Mouse (Mus musculus) limb, embryonic 14.5 days (tissue): ENCODE measurements around the gene Prcd. TPM values are rescaled to one million over a fixed set of nuclear protein-coding genes. Genes with fewer than 3 reads are reported as not detected.

Source experiments
- ATAC-seq: fragments of 200-750 bp; cut with Nextera tagmentation; 2 replicates; pipeline ENCODE4 v1.8.0; 2017; ENCODE audit warnings: low read depth, moderate number of reproducible peaks, moderate TSS enrichment; ENCODE audit not compliant: low FRiP score
- DNase-seq: peaks from one replicate; pipeline ENCODE4 v3.0.0-alpha.2; 2015; ENCODE audit warnings: low spot score
- H3K27ac ChIP-seq: fragments of 300-500 bp; sonication (generic); replicated peaks from 2 replicates; pipeline ENCODE4 v1.5.1; 2014; ENCODE audit warnings: low read depth, mild to moderate bottlenecking, low read length, moderate library complexity, mixed read lengths
- H3K27me3 ChIP-seq: fragments of 300-500 bp; sonication (generic); 2 replicates; pipeline ENCODE4 v1.6.1; 2014; ENCODE audit warnings: low read length, mixed read lengths; ENCODE audit not compliant: control insufficient read depth, insufficient read depth
- H3K36me3 ChIP-seq: fragments of 300-500 bp; sonication (generic); 2 replicates; pipeline ENCODE4 v1.6.1; 2014; ENCODE audit warnings: mild to moderate bottlenecking, low read length, moderate library complexity, mixed read lengths; ENCODE audit not compliant: control insufficient read depth, insufficient read depth
- H3K4me1 ChIP-seq: fragments of 300-500 bp; sonication (generic); 2 replicates; pipeline ENCODE4 v1.6.1; 2014; ENCODE audit warnings: antibody characterized with exemption, low read length, mixed read lengths; ENCODE audit not compliant: control insufficient read depth, insufficient read depth
- H3K4me2 ChIP-seq: fragments of 300-500 bp; sonication (generic); replicated peaks from 2 replicates; pipeline ENCODE4 v1.6.1; 2014; ENCODE audit warnings: low read depth, mild to moderate bottlenecking, low read length, moderate library complexity; ENCODE audit not compliant: severe bottlenecking
- H3K4me3 ChIP-seq: fragments of 300-500 bp; sonication (generic); replicated peaks from 2 replicates; pipeline ENCODE4 v1.5.1; 2014; ENCODE audit warnings: low read length
- H3K9ac ChIP-seq: fragments of 300-500 bp; sonication (generic); 2 replicates; pipeline ENCODE4 v1.6.1; 2014; ENCODE audit warnings: mild to moderate bottlenecking, low read depth, low read length, moderate library complexity; ENCODE audit not compliant: severe bottlenecking
- H3K9me3 ChIP-seq: fragments of 300-500 bp; sonication (generic); 2 replicates; pipeline ENCODE4 v1.6.1; 2016; ENCODE audit warnings: low read length; ENCODE audit not compliant: control insufficient read depth
- POLR2A ChIP-seq: fragments of 200-500 bp; IDR thresholded peaks from 2 replicates; pipeline ENCODE4 v1.8.0; 2012; ENCODE audit warnings: inconsistent platforms, mild to moderate bottlenecking, moderate library complexity, borderline replicate concordance; ENCODE audit not compliant: insufficient read depth, insufficient read length; ENCODE audit errors: extremely low read depth
- WGBS: fragments of 180-500 bp; shearing (Covaris S2); extraction: QIAGEN DNeasy Blood & Tissue Kit; methylation state at CpG from one replicate; pipeline ENCODE4 v1.1.7; 2014; 5-methylcytosine and 5-hydroxymethylcytosine counted together
- polyA plus RNA-seq, 2 experiments: library from polyadenylated mRNA; depleted of rRNA in 1 of 2; stranded (reverse) in 1 of 2; unstranded in 1 of 2; fragments of >200 nt; fragmentation: Nextera tagmentation in 1 of 2; extraction: Ambion mirVana in 1 of 2; gene quantifications; 2 replicates each; pipeline versions ENCODE4 v1.2.1 to v1.2.3; 2012 to 2014

Gene Prcd
- polyA plus RNA-seq, 2 experiments, result 0.85 to 1.2 TPM

DNA sequence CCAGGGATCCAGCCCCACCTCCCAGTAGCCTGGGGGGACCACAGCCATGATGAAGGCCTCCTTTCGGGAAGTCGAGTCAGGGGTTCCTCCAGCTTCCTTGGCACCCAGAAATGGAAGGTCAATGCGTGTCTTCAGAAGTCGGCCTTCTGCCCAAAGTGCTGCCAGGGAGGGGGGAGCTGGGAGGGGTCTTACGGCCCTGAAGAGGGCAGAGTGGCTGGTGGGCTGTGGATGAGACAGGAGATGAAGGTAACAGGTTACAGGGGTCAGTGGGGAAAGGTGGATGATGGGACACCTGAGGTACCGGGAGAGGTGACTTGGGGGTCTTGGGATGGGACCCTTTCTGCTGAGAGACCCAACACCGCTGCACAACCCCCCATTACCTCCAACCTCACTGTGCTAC lies 6.6 kb upstream of the Prcd start:
- DNase-seq, result no peak
- no peak overlapping the region for H3K27ac ChIP-seq

DNA sequence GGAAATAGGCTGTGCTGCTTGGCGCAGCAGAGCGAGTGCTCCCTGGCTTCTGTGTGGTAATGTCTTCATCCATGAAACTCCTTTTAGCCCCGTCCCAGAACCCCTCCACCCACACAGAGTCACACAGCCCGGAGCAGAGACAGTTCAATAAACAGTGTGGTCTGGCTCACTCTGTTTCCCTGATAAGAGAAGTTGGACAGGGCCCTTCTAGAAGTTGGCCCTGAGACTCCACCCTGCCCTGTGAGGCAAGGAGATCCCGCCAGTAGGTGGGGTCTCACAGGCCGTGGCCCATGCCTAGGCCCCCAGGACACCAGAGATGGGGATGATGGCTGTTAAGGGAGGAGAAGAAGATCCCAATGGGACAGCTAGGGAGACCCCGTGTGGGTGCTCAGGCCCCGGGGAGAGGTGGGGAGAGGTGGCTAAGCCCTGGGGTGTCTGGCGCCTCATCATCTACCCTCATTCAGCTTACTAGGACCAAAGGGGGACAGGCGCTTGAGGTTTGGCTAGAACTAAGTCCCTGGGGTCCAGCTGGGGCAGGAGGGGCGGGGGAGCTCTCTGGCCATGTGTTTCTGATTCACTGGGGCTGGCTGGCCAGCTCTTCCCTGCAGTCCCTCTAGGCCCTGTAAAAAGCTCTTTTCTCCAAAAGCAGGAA lies 5.9 kb upstream of the Prcd start:
- DNase-seq (peak; percentile 60), ATAC-seq (no peak)
- H3K9ac ChIP-seq, result no peak overlapping the region
- H3K4me3 ChIP-seq, result no peak overlapping the region
- no peaks in the 10 kb centered on the region for H3K9me3 ChIP-seq
- H3K4me2 ChIP-seq, result 0 out of 2 replicates have a peak overlapping the region, but pooled peaks have one; percentile 7
- H3K4me1 ChIP-seq, result peaks cover 27% of the 10 kb centered on the region
- WGBS, result 22% methylated on average over 11 of the region's 11 CpGs
- peaks cover 4% of the 10 kb centered on the region for H3K27me3 ChIP-seq
- no peak for TF ChIP-seq POLR2A
- no peaks in the 10 kb centered on the region for H3K36me3 ChIP-seq
- H3K27ac ChIP-seq, result no peak overlapping the region

More for the DNA sequence above, 6.6 kb upstream of the Prcd start:
- H3K9ac ChIP-seq, result no peak overlapping the region
- 77% methylated on average over 7 of the region's 7 CpGs for WGBS
- no peaks in the 10 kb centered on the region for H3K36me3 ChIP-seq
- ATAC-seq, result no peak
- no peaks in the 10 kb centered on the region for H3K27me3 ChIP-seq
- H3K9me3 ChIP-seq, result no peaks in the 10 kb centered on the region
- no peak overlapping the region for H3K4me2 ChIP-seq
- H3K4me1 ChIP-seq, result peaks cover 27% of the 10 kb centered on the region
- no peak for TF ChIP-seq POLR2A
- no peak overlapping the region for H3K4me3 ChIP-seq

DNA sequence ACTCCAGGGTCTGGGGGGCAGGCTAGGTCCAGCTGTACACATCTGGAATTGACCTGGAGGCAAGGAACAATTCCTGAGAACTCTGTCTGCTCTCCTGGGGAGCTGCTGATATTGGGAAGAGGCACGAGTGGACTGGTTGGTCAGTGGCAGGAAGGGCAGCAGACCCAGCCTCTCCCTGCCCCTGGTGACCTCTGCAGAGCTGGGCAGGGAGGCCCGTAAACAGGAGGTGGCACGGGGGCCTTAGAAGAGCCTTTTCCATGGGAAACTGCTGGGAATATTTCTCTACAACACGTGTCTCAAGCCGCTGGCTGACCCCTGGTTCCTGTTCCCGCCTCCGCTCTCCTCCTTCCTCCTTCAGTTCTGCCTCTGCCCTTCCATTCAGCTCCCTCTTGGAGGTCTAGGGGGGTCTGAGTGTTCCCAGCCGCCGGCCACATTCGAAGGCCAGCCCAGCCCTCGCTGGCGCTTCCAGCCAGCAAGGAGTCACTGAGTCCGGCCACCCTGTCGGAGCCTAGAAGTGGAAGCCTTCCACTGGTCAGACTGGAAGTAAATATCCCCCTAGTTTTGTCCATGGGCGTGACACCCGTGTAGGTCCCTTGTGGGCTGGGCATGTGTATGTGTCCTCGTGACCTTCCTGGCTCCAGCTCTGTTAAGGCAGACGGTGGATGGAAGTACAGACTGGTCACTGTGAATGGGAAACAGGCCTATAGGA lies 5.0 kb upstream of the Prcd start:
- no peak for DNase-seq
- H3K9ac ChIP-seq, result no peak overlapping the region
- no peak overlapping the region for H3K4me3 ChIP-seq
- TF ChIP-seq POLR2A, result no peak
- H3K36me3 ChIP-seq, result no peaks in the 10 kb centered on the region
- H3K27ac ChIP-seq, result no peak overlapping the region; the same call in 1 of the 2 replicates
- no peak for ATAC-seq
- H3K9me3 ChIP-seq, result no peaks in the 10 kb centered on the region
- no peak overlapping the region for H3K4me2 ChIP-seq
- WGBS, result 40% methylated on average over 18 of the region's 18 CpGs
- peaks cover 27% of the 10 kb centered on the region for H3K4me1 ChIP-seq
- H3K27me3 ChIP-seq, result peaks cover 13% of the 10 kb centered on the region

DNA sequence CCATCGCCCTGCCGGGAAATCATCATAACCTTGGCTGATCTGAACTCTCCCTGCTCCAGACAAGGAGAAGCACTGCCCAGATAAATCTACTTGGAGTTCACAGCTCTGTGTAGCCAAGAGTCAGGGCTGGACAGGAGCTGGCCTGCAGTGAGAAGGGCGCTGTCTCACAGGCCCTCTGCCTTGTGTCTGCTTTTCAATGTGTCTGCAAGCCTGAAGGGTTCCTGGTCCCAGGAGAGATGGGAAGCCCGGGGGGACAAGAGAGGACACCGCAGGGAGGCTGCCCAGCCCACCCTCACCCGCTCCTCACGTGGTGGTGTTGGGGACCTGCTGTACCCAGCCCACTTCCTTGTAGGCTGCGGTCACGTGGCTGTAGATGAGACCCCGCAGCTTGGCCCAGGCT lies 4.4 kb upstream of the Prcd start:
- H3K4me1 ChIP-seq, result peaks cover 21% of the 10 kb centered on the region
- H3K9me3 ChIP-seq, result no peaks in the 10 kb centered on the region
- H3K4me2 ChIP-seq, result no peak overlapping the region
- peaks cover 15% of the 10 kb centered on the region for H3K27me3 ChIP-seq
- no peak overlapping the region for H3K4me3 ChIP-seq
- no peak for DNase-seq
- H3K9ac ChIP-seq, result no peak overlapping the region
- no peak for ATAC-seq
- WGBS, result 68% methylated on average over 10 of the region's 10 CpGs
- TF ChIP-seq POLR2A, result no peak
- no peaks in the 10 kb centered on the region for H3K36me3 ChIP-seq
- no peak overlapping the region for H3K27ac ChIP-seq

DNA sequence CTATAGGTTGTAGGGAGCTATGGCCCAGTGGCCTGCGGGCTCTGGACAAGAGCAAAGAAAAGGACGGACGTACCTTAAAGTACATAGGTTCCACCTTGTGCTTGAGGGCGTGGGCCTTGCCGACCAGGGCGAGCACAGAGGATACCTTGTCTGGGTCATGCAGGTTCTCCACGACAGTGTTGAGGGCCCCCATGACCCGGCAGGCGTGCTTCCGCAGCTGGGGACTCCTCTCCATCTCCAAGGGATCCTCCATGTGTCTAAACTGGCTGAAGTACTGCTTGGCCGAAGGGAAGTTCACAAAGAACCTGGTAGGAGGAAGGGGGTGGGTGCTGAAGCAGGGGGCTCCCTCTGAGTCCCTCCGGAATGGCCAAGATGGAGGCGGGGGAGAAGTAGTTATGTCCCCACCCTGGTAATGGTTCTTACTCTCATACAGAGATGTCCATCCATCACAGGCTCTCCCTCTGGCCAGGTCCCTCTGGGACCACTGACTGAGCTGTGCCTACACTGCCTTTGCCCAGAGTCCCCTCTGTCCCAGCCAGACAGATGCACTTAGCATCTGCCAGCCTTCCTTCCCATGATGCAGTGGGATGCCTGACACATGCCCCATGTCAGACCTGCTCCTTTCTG lies 3.5 kb upstream of the Prcd start:
- Histone ChIP-seq H3K36me3 (no peaks in the 10 kb centered on the region), H3K9ac (no peak overlapping the region), H3K27me3 (peaks cover 23% of the 10 kb centered on the region), H3K9me3 (no peaks in the 10 kb centered on the region), H3K4me2 (no peak overlapping the region), H3K4me3 (no peak overlapping the region), H3K27ac (no peak overlapping the region), H3K4me1 (peaks cover 20% of the 10 kb centered on the region)
- DNase-seq, result no peak
- TF ChIP-seq POLR2A, result no peak
- ATAC-seq, result no peak
- 86% methylated on average over 12 of the region's 13 CpGs for WGBS
